Mouse (Mus musculus): Measurements from ENCODE around the gene Dbi. TPM values are rescaled to one million over a fixed set of nuclear protein-coding genes. Genes with fewer than 3 reads are reported as not detected.

The Dbi gene
- total RNA-seq (2023) = 10 to 100 TPM; 33.2 to 39.4 TPM

GRCm38 (mm10) chr1:120120969-120121811 is at the start of gene Dbi, which contains the start of gene 3110009E18Rik:
Gene Dbi, minus strand, starts transcription at chr1:120121078.
Gene 3110009E18Rik, plus strand, starts transcription at chr1:120121187.

DNA sequence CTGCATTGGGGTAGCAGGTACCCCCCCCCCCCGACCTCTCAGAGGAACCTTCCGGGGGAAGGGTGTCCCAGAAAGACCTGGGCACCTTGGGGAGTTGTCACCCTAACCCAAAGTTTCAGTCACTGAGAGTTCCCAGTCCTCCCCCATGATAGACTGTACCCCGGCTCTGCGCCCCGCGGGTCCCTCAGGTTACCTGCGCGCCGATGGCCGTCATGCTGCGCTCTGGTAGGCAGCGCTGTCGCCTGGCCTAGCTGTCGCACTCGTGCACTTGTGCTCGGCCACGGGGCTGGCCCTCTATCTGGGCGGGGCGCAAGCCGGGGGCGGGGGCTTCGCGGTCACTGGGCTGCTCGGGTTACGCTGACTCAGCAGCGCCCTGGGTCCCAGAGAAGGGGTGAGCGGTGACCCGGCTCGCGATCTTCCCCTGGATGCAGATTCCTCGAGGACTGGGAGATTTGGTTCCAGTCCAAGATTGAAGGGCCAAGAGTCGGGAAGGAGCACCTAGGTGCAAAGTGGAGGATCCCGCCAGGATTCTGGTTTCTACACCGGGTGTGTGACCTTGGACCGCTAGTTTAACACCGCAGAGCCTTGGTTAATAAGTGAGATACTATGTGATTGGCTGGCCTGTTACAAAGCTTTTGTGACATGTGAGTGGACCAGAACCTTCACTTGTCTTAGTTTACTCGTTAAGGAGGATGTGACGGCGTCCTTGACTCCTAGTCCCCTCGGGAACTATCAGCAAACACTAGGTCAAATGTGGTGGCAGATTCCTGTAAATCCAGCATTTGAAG is 47.2 kb downstream of the Dbi start, which contains the start of gene Tmem37:
Gene Tmem37 (minus strand): TSS at position 556 of the 788 bp plus-strand sequence.

Other genes starting within 250 kb of the Dbi start
- gene Tmem177, start 207.9 kb downstream of the Dbi start, total RNA-seq (2023) = 1 to 10 TPM; 3.8 to 3.9 TPM
- not detected for gene Cfap221, start 123.8 kb downstream of the Dbi start, total RNA-seq (2023)
- gene Sctr, start 114.2 kb downstream of the Dbi start, total RNA-seq (2023) = not detected
- gene Tmem37, start 47.0 kb downstream of the Dbi start, total RNA-seq (2023) = not detected
- gene 3110009E18Rik, start 109 bp upstream of the Dbi start, total RNA-seq (2023) = 10 to 100 TPM; 13.7 to 13.8 TPM
- 1 to 10 TPM; 1.4 to 1.5 TPM for gene Steap3, start 151.6 kb upstream of the Dbi start, total RNA-seq (2023)
- gene C1ql2, start 219.5 kb upstream of the Dbi start, total RNA-seq (2023) = not detected

Measured in T-cell, adult 66 days (primary cell).